Mouse (Mus musculus) CH12.LX (cell line): ENCODE results near the gene Nedd4. TPM values are rescaled to one million over a fixed set of nuclear protein-coding genes. Genes with fewer than 3 reads are reported as not detected.

Source experiments
- DNase-seq: peaks from one replicate; pipeline ENCODE4 v3.0.0-alpha.2; 2013; ENCODE audit errors: extremely low read depth
- H3K27ac ChIP-seq: 2 replicates; pipeline ENCODE4 v1.5.1; 2012; ENCODE audit warnings: low read depth, mild to moderate bottlenecking, control low read depth, moderate library complexity; ENCODE audit not compliant: insufficient read depth
- H3K27me3 ChIP-seq: replicated peaks from 2 replicates; pipeline ENCODE3; 2012; ENCODE audit warnings: inconsistent platforms
- H3K36me3 ChIP-seq, 2 experiments: replicated peaks in 1 of 2; 2 replicates each; pipeline versions ENCODE3 to v1.6.1; 2012; ENCODE audit warnings: inconsistent platforms in 1 of 2, low read length in 1 of 2, mild to moderate bottlenecking in 1 of 2, mixed read lengths in 1 of 2, moderate library complexity in 1 of 2; ENCODE audit not compliant: control insufficient read depth in 1 of 2, insufficient read depth in 1 of 2
- H3K4me1 ChIP-seq, 2 experiments: 2 replicates each; pipeline ENCODE4 v1.6.1; 2012; ENCODE audit warnings: inconsistent platforms in 1 of 2, moderate library complexity in 1 of 2; ENCODE audit not compliant: insufficient read depth in 2 of 2, control insufficient read depth in 1 of 2
- H3K4me2 ChIP-seq: 2 replicates; pipeline ENCODE4 v1.6.1; 2012; ENCODE audit warnings: low read depth, mild to moderate bottlenecking, control low read depth; ENCODE audit not compliant: poor library complexity, insufficient read depth, severe bottlenecking
- H3K4me3 ChIP-seq, 3 experiments: fragments of 150-350 bp in 1 of 3; sonication (generic) in 1 of 3; replicated peaks in 1 of 3; 2 replicates each; pipeline versions ENCODE3 to v1.5.1; 2011 to 2012; ENCODE audit warnings: low read depth in 2 of 3, low read length in 2 of 3, mild to moderate bottlenecking in 2 of 3, moderate library complexity in 2 of 3, control low read depth in 1 of 3, improper control_type of control experiment in 1 of 3, inconsistent platforms in 1 of 3, mixed read lengths in 1 of 3; ENCODE audit not compliant: poor library complexity in 1 of 3
- H3K79me2 ChIP-seq: replicated peaks from 2 replicates; pipeline ENCODE4 v1.6.1; 2012; ENCODE audit warnings: mild to moderate bottlenecking, moderate library complexity; ENCODE audit not compliant: control insufficient read depth, poor library complexity, insufficient read depth, severe bottlenecking; ENCODE audit errors: extremely low read depth
- H3K9ac ChIP-seq: 2 replicates; pipeline ENCODE4 v1.6.1; 2012; ENCODE audit warnings: low read depth, mild to moderate bottlenecking, control low read depth, moderate library complexity; ENCODE audit not compliant: insufficient read depth
- H3K9me3 ChIP-seq: replicated peaks from 2 replicates; pipeline ENCODE3; 2012; ENCODE audit warnings: low read length, inconsistent platforms, mixed read lengths
- CHD1 ChIP-seq: IDR thresholded peaks from 2 replicates; pipeline ENCODE4 v1.6.1; 2012; ENCODE audit warnings: low read depth, low read length, improper control_type of control experiment, inconsistent platforms
- CHD2 ChIP-seq: IDR thresholded peaks from 2 replicates; pipeline ENCODE4 v1.6.1; 2011; ENCODE audit warnings: low read length, improper control_type of control experiment
- CTCF ChIP-seq, 2 experiments: IDR thresholded peaks in 1 of 2; conservative IDR thresholded peaks in 1 of 2; 2 replicates each; pipeline ENCODE4 v1.5.1; 2011 to 2012; ENCODE audit warnings: low read depth in 2 of 2, low read length in 2 of 2, improper control_type of control experiment in 1 of 2, inconsistent platforms in 1 of 2, mild to moderate bottlenecking in 1 of 2, moderate library complexity in 1 of 2
- ELF1 ChIP-seq: IDR thresholded peaks from 2 replicates; pipeline ENCODE4 v1.6.1; 2014; ENCODE audit warnings: low read depth, mild to moderate bottlenecking, inconsistent platforms, low read length, improper control_type of control experiment
- EP300 ChIP-seq: IDR thresholded peaks from 2 replicates; pipeline ENCODE4 v1.6.1; 2011; ENCODE audit warnings: low read length, improper control_type of control experiment
- ETS1 ChIP-seq: conservative IDR thresholded peaks from 2 replicates; pipeline ENCODE4 v1.6.1; 2012; ENCODE audit warnings: low read depth, mild to moderate bottlenecking, inconsistent platforms, low read length, improper control_type of control experiment, moderate library complexity
- HCFC1 ChIP-seq: IDR thresholded peaks from 2 replicates; pipeline ENCODE4 v1.6.1; 2012; ENCODE audit warnings: low read depth, mild to moderate bottlenecking, inconsistent platforms, low read length, improper control_type of control experiment
- JUN ChIP-seq: IDR thresholded peaks from 2 replicates; pipeline ENCODE4 v1.6.1; 2011; ENCODE audit warnings: low read depth, mild to moderate bottlenecking, low read length, improper control_type of control experiment, moderate library complexity; ENCODE audit not compliant: insufficient read depth
- JUND ChIP-seq: conservative IDR thresholded peaks from 2 replicates; pipeline ENCODE4 v1.6.1; 2011; ENCODE audit warnings: low read depth, low read length, improper control_type of control experiment
- KAT2A ChIP-seq: IDR thresholded peaks from 2 replicates; pipeline ENCODE4 v1.6.1; 2012; ENCODE audit warnings: low read length, improper control_type of control experiment, inconsistent platforms; ENCODE audit not compliant: insufficient replicate concordance
- MAZ ChIP-seq: IDR thresholded peaks from 2 replicates; pipeline ENCODE4 v1.6.1; 2012; ENCODE audit warnings: low read depth, mild to moderate bottlenecking, inconsistent platforms, low read length, improper control_type of control experiment, moderate library complexity
- MEF2A ChIP-seq: IDR thresholded peaks from 2 replicates; pipeline ENCODE4 v1.6.1; 2014; ENCODE audit warnings: low read depth, mild to moderate bottlenecking, inconsistent platforms, low read length, improper control_type of control experiment, borderline replicate concordance
- MXI1 ChIP-seq: IDR thresholded peaks from 2 replicates; pipeline ENCODE4 v1.6.1; 2011; ENCODE audit warnings: mild to moderate bottlenecking, low read depth, low read length, improper control_type of control experiment
- MYC ChIP-seq: IDR thresholded peaks from 2 replicates; pipeline ENCODE4 v1.6.1; 2011; ENCODE audit warnings: low read depth, mild to moderate bottlenecking, improper control_type of control experiment, low read length
- NELFE ChIP-seq: IDR thresholded peaks from 2 replicates; pipeline ENCODE4 v1.6.1; 2011; ENCODE audit warnings: low read depth, low read length, improper control_type of control experiment
- NRF1 ChIP-seq: IDR thresholded peaks from 2 replicates; pipeline ENCODE4 v1.6.1; 2014; ENCODE audit warnings: low read depth, mild to moderate bottlenecking, inconsistent platforms, low read length, improper control_type of control experiment, moderate library complexity
- PAX5 ChIP-seq: IDR thresholded peaks from 2 replicates; pipeline ENCODE4 v1.6.1; 2012; ENCODE audit warnings: low read length, inconsistent platforms, mixed read lengths
- POLR2A ChIP-seq: IDR thresholded peaks from 2 replicates; pipeline ENCODE4 v1.6.1; 2011; ENCODE audit warnings: low read depth, mild to moderate bottlenecking, improper control_type of control experiment, low read length
- POLR2AphosphoS2 ChIP-seq: IDR thresholded peaks from 2 replicates; pipeline ENCODE4 v1.6.1; 2011; ENCODE audit warnings: low read depth, low read length, improper control_type of control experiment
- RAD21 ChIP-seq: IDR thresholded peaks from 2 replicates; pipeline ENCODE4 v1.6.1; 2011; ENCODE audit warnings: low read depth, mild to moderate bottlenecking, low read length, improper control_type of control experiment, moderate library complexity
- RCOR1 ChIP-seq: conservative IDR thresholded peaks from 2 replicates; pipeline ENCODE4 v1.6.1; 2012; ENCODE audit warnings: low read depth, mild to moderate bottlenecking, inconsistent platforms, low read length, improper control_type of control experiment
- SIN3A ChIP-seq: IDR thresholded peaks from 2 replicates; pipeline ENCODE4 v1.6.1; 2012; ENCODE audit warnings: low read length, improper control_type of control experiment, inconsistent platforms
- SMC3 ChIP-seq: IDR thresholded peaks from 2 replicates; pipeline ENCODE4 v1.6.1; 2011; ENCODE audit warnings: low read depth, low read length, improper control_type of control experiment
- TBP ChIP-seq: conservative IDR thresholded peaks from 2 replicates; pipeline ENCODE4 v1.6.1; 2011; ENCODE audit warnings: low read depth, low read length, improper control_type of control experiment
- TCF12 ChIP-seq: IDR thresholded peaks from 2 replicates; pipeline ENCODE4 v1.6.1; 2014; ENCODE audit warnings: low read depth, mild to moderate bottlenecking, inconsistent platforms, low read length, improper control_type of control experiment
- UBTF ChIP-seq: IDR thresholded peaks from 2 replicates; pipeline ENCODE4 v1.6.1; 2012; ENCODE audit warnings: low read depth, mild to moderate bottlenecking, inconsistent platforms, low read length, improper control_type of control experiment, moderate library complexity
- USF1 ChIP-seq: IDR thresholded peaks from 2 replicates; pipeline ENCODE4 v1.6.1; 2014; ENCODE audit warnings: low read depth, mild to moderate bottlenecking, inconsistent platforms, low read length, improper control_type of control experiment
- USF2 ChIP-seq: conservative IDR thresholded peaks from 2 replicates; pipeline ENCODE4 v1.6.1; 2011; ENCODE audit warnings: low read depth, low read length, improper control_type of control experiment
- ZC3H11A ChIP-seq: IDR thresholded peaks from 2 replicates; pipeline ENCODE4 v1.6.1; 2012; ENCODE audit warnings: low read depth, mild to moderate bottlenecking, inconsistent platforms, low read length, improper control_type of control experiment
- ZKSCAN1 ChIP-seq: IDR thresholded peaks from 2 replicates; pipeline ENCODE4 v1.6.1; 2012; ENCODE audit warnings: low read depth, inconsistent platforms, low read length, improper control_type of control experiment, borderline replicate concordance
- ZMIZ1 ChIP-seq: IDR thresholded peaks from 2 replicates; pipeline ENCODE4 v1.6.1; 2012; ENCODE audit warnings: low read depth, mild to moderate bottlenecking, inconsistent platforms, low read length, improper control_type of control experiment
- ZNF384 ChIP-seq: IDR thresholded peaks from 2 replicates; pipeline ENCODE4 v1.6.1; 2012; ENCODE audit warnings: low read depth, low read length, improper control_type of control experiment, inconsistent platforms
- dilution Hi-C: fragments of 300-500 bp; cut with MboI; formaldehyde crosslinking; loops from 2 replicates; pipeline ENCODE4 v1.14.3; 2020; ENCODE audit warnings: low sequenced_read_pairs; ENCODE audit not compliant: extremely low pct_unique_long_range_greater_than_20kb, extremely low pct_ligation_motif_present
- in situ Hi-C: fragments of 300-500 bp; cut with MboI; formaldehyde crosslinking; loops from 3 replicates; pipeline ENCODE4 v1.14.3; 2019; ENCODE audit warnings: low sequenced_read_pairs, low pct_ligation_motif_present, low pct_unique_long_range_greater_than_20kb, mixed read lengths
- polyA plus RNA-seq: library from polyadenylated mRNA; unstranded; fragments of >175 nt; gene quantifications from 2 replicates; pipeline ENCODE4 v1.2.1, GENCODE M21; 2012; ENCODE audit warnings: low read depth; ENCODE audit not compliant: insufficient read length
- total RNA-seq, 2 experiments: library from RNA; depleted of rRNA; stranded (reverse); fragments of 300-350 nt in 1 of 2; fragments of >200 nt in 1 of 2; gene quantifications; 2 replicates each; pipeline ENCODE4 v1.2.3; 2012 to 2014

Gene Nedd4
- total and polyA plus RNA-seq, 3 experiments = 56.9 to 211 (median 206) TPM

- in situ Hi-C loops (no loop called here), dilution Hi-C loops (no loop called here)
- Histone ChIP-seq H3K9me3 (no peaks in the 10 kb centered on the region), H3K36me3 (peaks cover 9 to 72% of the 10 kb centered on the region in 2 experiments), H3K4me1 (peaks cover 0 to 45% of the 10 kb centered on the region in 2 experiments; a peak in 2 of 4 replicates), H3K79me2 (peaks cover 6% of the 10 kb centered on the region), H3K27me3 (no peaks in the 10 kb centered on the region), H3K4me3 (no peak overlapping the region), H3K4me2 (no peak overlapping the region), H3K9ac (no peak overlapping the region), H3K27ac (no peak overlapping the region)
- no peak for TF ChIP-seq NRF1
- no peak for TF ChIP-seq TCF12
- TF ChIP-seq USF1 = no peak
- 0 out of 4 replicates have a peak, but pooled peaks of 1 of the 2 experiments have one; percentile 1 for TF ChIP-seq CTCF (conservative IDR thresholded peaks at IDR 0.05 in 1 of 2, IDR thresholded peaks at IDR 0.05 in 1 of 2; ENCODE audit: low read depth in 2 of 2, low read length in 2 of 2)
- TF ChIP-seq ELF1 = no peak
- TF ChIP-seq JUN = no peak
- TF ChIP-seq HCFC1 = no peak
- no peak for TF ChIP-seq CHD1
- DNase-seq = no peak
Observed at GRCm38 (mm10) chr9:72669383-72669782, 7.2 kb downstream of the Nedd4 start.

DNA sequence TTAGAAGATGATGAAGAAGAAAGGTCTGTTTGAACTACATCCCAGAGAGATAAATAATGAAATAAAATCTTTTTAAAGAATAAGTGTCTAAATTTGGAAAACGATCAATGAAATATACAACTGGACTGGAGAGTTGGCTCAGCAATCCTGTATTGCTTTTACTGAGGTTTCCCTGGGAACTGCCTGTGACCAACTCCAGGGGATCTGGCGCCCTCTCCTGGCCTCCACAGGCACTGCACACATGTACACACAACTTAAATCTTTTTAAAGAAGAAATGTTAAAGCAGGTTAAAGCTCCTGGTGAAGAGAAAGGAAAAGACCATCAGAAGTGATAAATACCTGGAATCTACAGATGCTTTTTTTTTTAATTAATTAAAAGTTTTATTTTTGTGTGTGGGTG lies 10.2 kb downstream of the Nedd4 start:
- dilution Hi-C loops (no loop called here), in situ Hi-C loops (loop anchor here (5.0 to 10.0 kb wide), 2 partner anchors 35 to 208 kb away; no protein-coding TSS in a partner anchor)
- Histone ChIP-seq H3K9me3 (no peaks in the 10 kb centered on the region), H3K4me2 (no peak overlapping the region), H3K4me1 (peaks cover 0 to 34% of the 10 kb centered on the region in 2 experiments; a peak in 2 of 4 replicates), H3K9ac (no peak overlapping the region), H3K36me3 (peaks cover 14 to 74% of the 10 kb centered on the region in 2 experiments), H3K4me3 (no peak overlapping the region), H3K79me2 (no peaks in the 10 kb centered on the region; the same call in none of the 2 replicates), H3K27ac (no peak overlapping the region), H3K27me3 (no peaks in the 10 kb centered on the region)
- DNase-seq = peak; percentile 70
- no peak for TF ChIP-seq PAX5
- no peak for TF ChIP-seq MYC
- peak; percentile 90 to 98 for TF ChIP-seq CTCF (conservative IDR thresholded peaks at IDR 0.05 in 1 of 2, IDR thresholded peaks at IDR 0.05 in 1 of 2; ENCODE audit: low read depth in 2 of 2, low read length in 2 of 2)
- no peak for TF ChIP-seq CHD2
- TF ChIP-seq ZC3H11A = peak; percentile 52
- peak; percentile 96 for TF ChIP-seq RAD21
- no peak for TF ChIP-seq ZMIZ1
- TF ChIP-seq MEF2A = no peak
- TF ChIP-seq ZNF384 = no peak; the same call in 1 of the 2 replicates
- no peak for TF ChIP-seq ELF1
- TF ChIP-seq RCOR1 = no peak
- no peak for TF ChIP-seq TBP
- no peak for TF ChIP-seq SIN3A
- TF ChIP-seq UBTF = no peak
- TF ChIP-seq TCF12 = no peak
- TF ChIP-seq MXI1 = no peak
- no peak; the same call in 1 of the 2 replicates for TF ChIP-seq NELFE
- no peak for TF ChIP-seq NRF1
- no peak for TF ChIP-seq EP300
- TF ChIP-seq KAT2A = no peak
- TF ChIP-seq SMC3 = peak; percentile 92
- no peak for TF ChIP-seq MAZ
- peak; percentile 26; the same call in 1 of the 2 replicates for TF ChIP-seq POLR2A
- TF ChIP-seq USF2 = no peak
- TF ChIP-seq USF1 = no peak
- TF ChIP-seq POLR2AphosphoS2 = no peak
- no peak for TF ChIP-seq ETS1
- TF ChIP-seq JUND = no peak
- TF ChIP-seq JUN = no peak
- no peak for TF ChIP-seq ZKSCAN1
